Mouse (Mus musculus) embryonic fibroblast, embryonic 13.5 days (primary cell): ENCODE measurements around the gene Idua.

ENCODE experiments used
- CTCF ChIP-seq: IDR thresholded peaks from 2 replicates; pipeline ENCODE4 v1.5.1; 2011; ENCODE audit warnings: mild to moderate bottlenecking, control low read depth, low read length, moderate library complexity, borderline replicate concordance; ENCODE audit not compliant: insufficient read depth
- POLR2A ChIP-seq: IDR thresholded peaks from 2 replicates; pipeline ENCODE4 v1.6.1; 2011; ENCODE audit warnings: low read depth, mild to moderate bottlenecking, control low read depth, low read length, moderate library complexity

- TF ChIP-seq CTCF: peak; percentile 84
- TF ChIP-seq POLR2A: no peak
Observed at GRCm38 (mm10) chr5:108726557-108727248, 66.6 kb downstream of the Idua start.
